Mouse (Mus musculus) stomach, embryonic 16.5 days (tissue): ENCODE results near the gene Foxn1. TPM values are rescaled to one million over a fixed set of nuclear protein-coding genes. Genes with fewer than 3 reads are reported as not detected.

Experiments used
- ATAC-seq: fragments of 200-750 bp; cut with Nextera tagmentation; 2 replicates; pipeline ENCODE4 v1.8.0; 2017; ENCODE audit warnings: moderate number of reproducible peaks, moderate TSS enrichment; ENCODE audit not compliant: insufficient read depth, low FRiP score
- H3K27ac ChIP-seq: fragments of 300-500 bp; sonication (generic); 2 replicates; pipeline ENCODE4 v1.5.1; 2014; ENCODE audit warnings: low read length
- H3K27me3 ChIP-seq: fragments of 300-500 bp; sonication (generic); 2 replicates; pipeline ENCODE4 v1.6.1; 2014; ENCODE audit warnings: low read length, control low read depth, mixed read lengths; ENCODE audit not compliant: control insufficient read depth, insufficient read depth
- H3K36me3 ChIP-seq: fragments of 300-500 bp; sonication (generic); 2 replicates; pipeline ENCODE4 v1.6.1; 2014; ENCODE audit warnings: low read length; ENCODE audit not compliant: control insufficient read depth, insufficient read depth
- H3K4me1 ChIP-seq: fragments of 300-500 bp; sonication (generic); 2 replicates; pipeline ENCODE4 v1.6.1; 2014; ENCODE audit warnings: low read length, control low read depth, mixed read lengths; ENCODE audit not compliant: control insufficient read depth, insufficient read depth
- H3K4me2 ChIP-seq: fragments of 300-500 bp; sonication (generic); 2 replicates; pipeline ENCODE4 v1.6.1; 2014; ENCODE audit warnings: low read depth, low read length, mixed read lengths
- H3K4me3 ChIP-seq: fragments of 300-500 bp; sonication (generic); replicated peaks from 2 replicates; pipeline ENCODE4 v1.5.1; 2014; ENCODE audit warnings: mild to moderate bottlenecking, low read length
- H3K9ac ChIP-seq: fragments of 300-500 bp; sonication (generic); 2 replicates; pipeline ENCODE4 v1.6.1; 2014; ENCODE audit warnings: low read length
- H3K9me3 ChIP-seq: fragments of 300-500 bp; sonication (generic); replicated peaks from 2 replicates; pipeline ENCODE4 v1.6.1; 2016; ENCODE audit warnings: low read length, control low read depth; ENCODE audit not compliant: control insufficient read depth
- WGBS: fragments of 180-500 bp; shearing (Covaris S2); extraction: QIAGEN DNeasy Blood & Tissue Kit; methylation state at CpG from one replicate; pipeline ENCODE4 v1.1.7; 2014; 5-methylcytosine and 5-hydroxymethylcytosine counted together
- polyA plus RNA-seq: library from polyadenylated mRNA; unstranded; fragments of >200 nt; fragmentation: Nextera tagmentation; extraction: Ambion mirVana; gene quantifications from 2 replicates; pipeline ENCODE4 v1.2.1, GENCODE M21; 2015

The Foxn1 gene
- 1.6 and 2.7 TPM in 2 replicates for polyA plus RNA-seq

- peak within 1 kb of the TSS; percentile 24 for H3K4me3 ChIP-seq
- H3K4me2 ChIP-seq: peak within 1 kb of the TSS; percentile 36; the same call in 1 of the 2 replicates
- H3K27ac ChIP-seq: peak within 1 kb of the TSS; percentile 77
- no peaks in the 10 kb centered on the region for H3K27me3 ChIP-seq
- no peaks in the 10 kb centered on the region for H3K9me3 ChIP-seq
- H3K4me1 ChIP-seq: no peaks in the 10 kb centered on the region
- 67% methylated on average over 14 of the region's 14 CpGs for WGBS
- no peaks in the 10 kb centered on the region for H3K36me3 ChIP-seq
- ATAC-seq: peak; percentile 61; the same call in 1 of the 2 replicates
- H3K9ac ChIP-seq: peak within 1 kb of the TSS; percentile 50; the same call in 1 of the 2 replicates
Measured at GRCm38 (mm10) chr11:78386508-78387043, at the start of gene Foxn1. Foxn1 (minus strand) TSS chr11:78386558.

DNA sequence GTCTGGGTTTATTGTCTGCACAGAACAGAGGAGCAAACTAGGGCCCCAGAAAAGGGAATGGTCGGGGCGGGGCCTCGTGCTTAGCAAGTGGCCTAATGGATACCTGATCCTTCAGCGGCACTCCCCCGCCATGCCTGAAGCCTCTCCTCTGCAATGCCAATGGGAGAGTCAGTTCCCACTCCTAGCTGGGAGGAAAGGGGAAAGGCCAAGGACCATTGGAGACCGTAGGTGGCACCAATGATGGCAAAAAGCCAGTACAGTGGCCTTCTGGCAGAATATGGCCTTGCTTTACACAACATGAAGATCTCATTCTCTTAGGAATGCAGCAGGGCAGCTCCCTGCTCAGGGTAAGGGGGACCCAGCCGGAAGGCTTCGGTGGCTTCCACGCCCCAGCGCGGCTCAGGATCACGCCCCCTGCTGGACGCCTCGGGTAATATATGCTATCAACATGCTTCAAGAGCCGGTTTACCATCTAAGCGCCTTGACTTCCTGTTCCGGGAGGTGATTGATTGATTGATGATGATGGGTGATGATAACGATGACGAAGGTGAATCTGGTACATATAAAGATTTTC lies 49.5 kb upstream of the Foxn1 start:
- peak overlapping the region; percentile 12; the same call in 1 of the 2 replicates for H3K27ac ChIP-seq
- no peaks in the 10 kb centered on the region for H3K36me3 ChIP-seq
- no peaks in the 10 kb centered on the region for H3K27me3 ChIP-seq
- ATAC-seq: peak; percentile 63
- H3K9ac ChIP-seq: no peak overlapping the region
- no peaks in the 10 kb centered on the region for H3K9me3 ChIP-seq
- peaks cover 9% of the 10 kb centered on the region; the same call in 1 of the 2 replicates for H3K4me1 ChIP-seq
- H3K4me3 ChIP-seq: no peak overlapping the region
- peak overlapping the region; percentile 3; the same call in 1 of the 2 replicates for H3K4me2 ChIP-seq
- 4% methylated on average over 19 of the region's 19 CpGs for WGBS

DNA sequence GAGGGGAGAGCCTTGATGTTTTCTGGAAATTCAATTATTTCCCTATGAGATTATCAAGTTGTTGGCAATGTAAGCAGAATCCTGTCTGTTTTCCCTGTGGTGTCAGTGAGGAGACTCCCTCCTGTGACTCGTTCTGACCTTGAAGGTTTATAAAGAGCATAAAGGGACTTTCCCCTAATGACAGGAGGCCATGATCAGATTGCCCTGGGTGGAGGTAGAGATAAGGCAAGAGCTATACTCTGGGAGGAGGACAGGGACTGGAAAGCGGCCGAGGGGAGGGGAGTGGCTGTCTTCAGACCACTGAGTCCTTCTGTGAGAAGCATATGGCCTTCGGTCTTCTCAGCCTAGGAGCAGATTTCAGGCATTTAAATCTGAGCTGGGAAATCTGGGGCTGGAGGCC lies 47.7 kb upstream of the Foxn1 start:
- no peak overlapping the region for H3K4me3 ChIP-seq
- no peaks in the 10 kb centered on the region for H3K9me3 ChIP-seq
- no peak overlapping the region for H3K27ac ChIP-seq
- no peak overlapping the region for H3K4me2 ChIP-seq
- H3K9ac ChIP-seq: no peak overlapping the region
- H3K36me3 ChIP-seq: no peaks in the 10 kb centered on the region
- WGBS: 36% methylated on average over 4 of the region's 4 CpGs
- no peaks in the 10 kb centered on the region for H3K27me3 ChIP-seq
- ATAC-seq: no peak
- peaks cover 9% of the 10 kb centered on the region; the same call in 1 of the 2 replicates for H3K4me1 ChIP-seq

DNA sequence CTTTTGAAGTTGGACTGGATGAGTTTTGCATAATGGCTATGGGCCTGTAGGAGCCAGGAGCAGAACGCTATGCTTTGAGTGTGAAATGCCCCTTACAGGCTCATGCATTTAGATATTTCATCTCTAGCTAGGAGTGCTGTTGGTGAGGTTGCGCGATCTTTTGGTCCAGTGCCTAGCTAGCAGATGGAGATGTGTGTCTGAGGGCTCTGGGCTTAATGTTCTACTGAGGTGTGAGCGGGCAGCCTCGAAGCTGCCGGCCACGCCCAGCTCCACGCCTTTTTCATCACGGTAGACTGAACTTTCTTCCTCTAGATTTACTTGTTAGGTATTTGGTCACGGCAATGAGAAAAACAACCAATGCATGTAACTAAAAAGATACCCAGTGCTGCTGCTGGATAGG lies 44.8 kb upstream of the Foxn1 start:
- Histone ChIP-seq H3K36me3 (no peaks in the 10 kb centered on the region), H3K4me1 (peaks cover 9% of the 10 kb centered on the region; the same call in 1 of the 2 replicates), H3K9ac (no peak overlapping the region), H3K27me3 (no peaks in the 10 kb centered on the region), H3K27ac (no peak overlapping the region), H3K9me3 (no peaks in the 10 kb centered on the region), H3K4me3 (no peak overlapping the region), H3K4me2 (no peak overlapping the region)
- 74% methylated on average over 10 of the region's 10 CpGs for WGBS
- ATAC-seq: no peak

GRCm38 (mm10) chr11:78430195-78430878 lies 44.0 kb upstream of the Foxn1 start:
- Histone ChIP-seq H3K4me2 (no peak overlapping the region), H3K9ac (no peak overlapping the region), H3K4me1 (peaks cover under 1% of the 10 kb centered on the region; the same call in 1 of the 2 replicates), H3K27ac (no peak overlapping the region), H3K27me3 (no peaks in the 10 kb centered on the region), H3K36me3 (no peaks in the 10 kb centered on the region), H3K4me3 (no peak overlapping the region), H3K9me3 (no peaks in the 10 kb centered on the region)
- ATAC-seq: no peak
- WGBS: 52% methylated on average over 11 of the region's 11 CpGs

DNA sequence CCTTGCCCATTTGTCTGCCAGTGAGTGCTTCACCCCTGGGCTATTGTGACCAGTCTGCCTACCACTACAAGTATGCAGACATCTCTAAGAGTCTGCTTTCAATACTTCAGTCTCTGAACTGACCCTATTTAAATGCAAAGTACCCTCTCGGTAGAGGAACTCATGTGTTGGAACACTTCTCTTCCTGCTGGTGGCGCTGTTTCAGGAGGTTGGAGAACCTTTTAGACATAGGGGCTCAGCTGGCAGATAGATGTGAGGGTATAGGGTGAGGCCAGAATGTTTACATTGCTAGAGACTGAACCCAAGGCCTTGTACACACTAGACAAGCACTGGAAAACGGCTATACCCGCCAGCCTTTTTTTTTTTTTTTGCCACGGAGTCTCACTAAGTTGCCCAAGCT lies 42.0 kb upstream of the Foxn1 start:
- Histone ChIP-seq H3K27me3 (no peaks in the 10 kb centered on the region), H3K4me1 (no peaks in the 10 kb centered on the region), H3K4me3 (no peak overlapping the region), H3K4me2 (no peak overlapping the region), H3K9ac (no peak overlapping the region), H3K36me3 (no peaks in the 10 kb centered on the region), H3K27ac (no peak overlapping the region), H3K9me3 (no peaks in the 10 kb centered on the region)
- no peak for ATAC-seq
- WGBS: 68% methylated on average over 5 of the region's 5 CpGs

- no peaks in the 10 kb centered on the region for H3K36me3 ChIP-seq
- WGBS: 84% methylated on average over 6 of the region's 6 CpGs
- H3K9ac ChIP-seq: no peak overlapping the region
- no peaks in the 10 kb centered on the region for H3K4me1 ChIP-seq
- no peaks in the 10 kb centered on the region for H3K27me3 ChIP-seq
- no peak overlapping the region for H3K4me3 ChIP-seq
- no peaks in the 10 kb centered on the region for H3K9me3 ChIP-seq
- ATAC-seq: no peak
- no peak overlapping the region for H3K27ac ChIP-seq
- H3K4me2 ChIP-seq: no peak overlapping the region
Measured at GRCm38 (mm10) chr11:78427655-78428054, 41.3 kb upstream of the Foxn1 start.

DNA sequence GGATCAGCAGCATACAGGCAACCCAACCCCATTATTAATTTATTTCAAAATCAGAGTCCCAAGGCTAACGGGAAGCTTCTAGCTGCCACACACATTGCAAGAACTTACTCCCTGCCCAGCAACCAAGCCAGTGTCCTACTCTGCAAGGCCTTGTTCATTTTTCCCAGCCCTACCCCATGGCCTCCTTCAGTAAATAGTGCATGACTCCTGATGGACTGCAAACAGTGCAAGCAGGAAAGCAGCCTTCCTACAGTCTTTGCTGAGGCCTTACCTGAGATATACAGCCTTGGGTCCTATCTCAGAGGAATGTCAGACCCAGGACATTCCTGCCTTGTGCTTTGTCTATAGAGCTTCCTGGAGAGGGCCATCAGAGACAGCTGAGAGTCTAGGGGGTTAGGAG lies 39.2 kb upstream of the Foxn1 start:
- no peaks in the 10 kb centered on the region for H3K9me3 ChIP-seq

GRCm38 (mm10) chr11:78424352-78424751 lies 38.0 kb upstream of the Foxn1 start:
- H3K4me1 ChIP-seq: no peaks in the 10 kb centered on the region
- 64% methylated on average over 2 of the region's 2 CpGs for whole genome bisulfite sequencing
- no peak overlapping the region for H3K9ac ChIP-seq
- no peaks in the 10 kb centered on the region for H3K36me3 ChIP-seq
- no peak overlapping the region for H3K27ac ChIP-seq
- no peak overlapping the region for H3K4me3 ChIP-seq
- H3K9me3 ChIP-seq: no peaks in the 10 kb centered on the region
- no peak overlapping the region for H3K4me2 ChIP-seq
- no peak for ATAC-seq
- no peaks in the 10 kb centered on the region for H3K27me3 ChIP-seq

More for the DNA sequence above, 39.2 kb upstream of the Foxn1 start:
- peak; percentile 61; the same call in 1 of the 2 replicates for ATAC-seq
- no peak overlapping the region for H3K4me3 ChIP-seq
- no peaks in the 10 kb centered on the region for H3K4me1 ChIP-seq
- no peak overlapping the region for H3K9ac ChIP-seq
- no peaks in the 10 kb centered on the region for H3K36me3 ChIP-seq
- peak overlapping the region; percentile 43; the same call in 1 of the 2 replicates for H3K27ac ChIP-seq
- WGBS: 63% methylated on average over 1 of the region's 1 CpGs
- no peak overlapping the region for H3K4me2 ChIP-seq
- no peaks in the 10 kb centered on the region for H3K27me3 ChIP-seq
